Mouse (Mus musculus) hematopoietic multipotent progenitor cell, adult 10-12 weeks (in vitro differentiated cells): ENCODE results near the gene Wnt10b. TPM values are rescaled to one million over a fixed set of nuclear protein-coding genes. Genes with fewer than 3 reads are reported as not detected.

Experiments
- polyA plus RNA-seq: library from polyadenylated mRNA; stranded (reverse); fragments of >175 nt; gene quantifications from 2 replicates; pipeline ENCODE4 v1.2.3, GENCODE M21; 2012; ENCODE audit warnings: low replicate concordance

Wnt10b gene
- 0.73 and 1.2 TPM in 2 replicates for polyA plus RNA-seq

DNA sequence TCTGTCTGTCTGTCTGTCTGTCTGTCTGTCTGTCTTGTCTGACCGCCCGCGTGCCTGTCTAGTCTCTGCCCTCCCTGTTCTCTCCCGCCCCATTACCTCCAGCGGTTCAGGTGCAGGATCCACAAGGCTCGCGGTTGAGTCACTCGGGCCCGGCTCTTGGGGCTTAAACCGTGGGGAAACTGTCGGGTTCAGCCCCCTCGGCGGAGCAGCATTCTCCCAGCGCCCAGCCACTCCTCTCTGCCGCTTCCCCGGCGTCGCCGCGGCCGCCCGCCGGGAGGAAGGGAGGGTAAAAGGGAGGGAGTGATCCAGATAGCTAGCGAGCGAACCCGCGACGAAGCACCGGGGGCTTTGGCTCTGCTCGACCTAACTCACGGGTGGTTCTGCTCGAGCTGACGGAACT, at the start of gene Wnt10b:
Gene Wnt10b, minus strand, starts transcription at position 389 of the 400 bp plus-strand sequence.

DNA sequence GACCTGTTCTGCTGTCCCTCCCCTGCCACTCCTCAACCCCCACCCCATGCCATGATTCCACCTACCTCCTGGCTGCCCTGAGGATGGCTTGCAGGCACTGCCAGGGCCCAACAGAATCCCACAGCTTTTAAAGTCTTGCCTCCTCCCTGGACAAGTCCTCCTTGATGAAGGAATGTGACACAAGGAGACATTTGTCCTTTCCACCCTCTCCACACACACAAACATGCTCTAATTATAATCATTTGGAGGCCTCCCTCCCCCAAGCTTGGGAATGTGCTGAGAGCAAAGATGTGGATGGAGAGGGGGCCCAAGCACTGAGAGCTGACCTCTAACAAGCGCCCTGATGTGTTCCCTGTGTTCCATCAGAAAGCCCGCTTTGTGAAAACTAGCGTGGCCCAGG, 31.4 kb upstream of the Wnt10b start, which contains the start of gene Ddn:
Gene Ddn, minus strand, starts transcription at position 101 of the 400 bp plus-strand sequence.

DNA sequence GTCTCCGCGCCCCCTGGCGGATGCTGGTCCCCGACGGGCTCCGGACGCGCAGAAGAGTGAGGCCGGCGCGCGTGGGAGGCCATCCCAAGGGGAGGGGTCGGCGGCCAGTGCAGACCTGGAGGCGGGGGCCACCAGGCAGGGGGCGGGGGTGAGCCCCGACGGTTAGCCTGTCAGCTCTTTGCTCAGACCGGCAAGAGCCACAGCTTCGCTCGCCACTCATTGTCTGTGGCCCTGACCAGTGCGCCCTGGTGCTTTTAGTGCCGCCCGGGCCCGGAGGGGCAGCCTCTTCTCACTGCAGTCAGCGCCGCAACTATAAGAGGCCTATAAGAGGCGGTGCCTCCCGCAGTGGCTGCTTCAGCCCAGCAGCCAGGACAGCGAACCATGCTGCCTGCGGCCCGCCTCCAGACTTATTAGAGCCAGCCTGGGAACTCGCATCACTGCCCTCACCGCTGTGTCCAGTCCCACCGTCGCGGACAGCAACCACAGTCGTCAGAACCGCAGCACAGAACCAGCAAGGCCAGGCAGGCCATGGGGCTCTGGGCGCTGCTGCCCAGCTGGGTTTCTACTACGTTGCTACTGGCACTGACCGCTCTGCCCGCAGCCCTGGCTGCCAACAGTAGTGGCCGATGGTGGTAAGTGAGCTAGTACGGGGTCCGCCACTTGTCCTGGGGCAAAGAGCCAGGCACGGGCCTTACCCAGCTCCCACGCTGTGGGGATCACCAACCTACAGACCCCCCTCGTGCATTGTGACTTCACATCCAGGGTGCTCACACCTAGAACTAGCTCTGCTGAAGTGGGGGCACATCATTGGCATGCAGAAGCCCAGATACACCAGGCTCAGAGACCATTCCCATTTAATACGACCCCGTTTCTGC, 11.9 kb upstream of the Wnt10b start, which contains the start of gene Wnt1:
Gene Wnt1, plus strand, starts transcription at position 197 of the 875 bp plus-strand sequence.

DNA sequence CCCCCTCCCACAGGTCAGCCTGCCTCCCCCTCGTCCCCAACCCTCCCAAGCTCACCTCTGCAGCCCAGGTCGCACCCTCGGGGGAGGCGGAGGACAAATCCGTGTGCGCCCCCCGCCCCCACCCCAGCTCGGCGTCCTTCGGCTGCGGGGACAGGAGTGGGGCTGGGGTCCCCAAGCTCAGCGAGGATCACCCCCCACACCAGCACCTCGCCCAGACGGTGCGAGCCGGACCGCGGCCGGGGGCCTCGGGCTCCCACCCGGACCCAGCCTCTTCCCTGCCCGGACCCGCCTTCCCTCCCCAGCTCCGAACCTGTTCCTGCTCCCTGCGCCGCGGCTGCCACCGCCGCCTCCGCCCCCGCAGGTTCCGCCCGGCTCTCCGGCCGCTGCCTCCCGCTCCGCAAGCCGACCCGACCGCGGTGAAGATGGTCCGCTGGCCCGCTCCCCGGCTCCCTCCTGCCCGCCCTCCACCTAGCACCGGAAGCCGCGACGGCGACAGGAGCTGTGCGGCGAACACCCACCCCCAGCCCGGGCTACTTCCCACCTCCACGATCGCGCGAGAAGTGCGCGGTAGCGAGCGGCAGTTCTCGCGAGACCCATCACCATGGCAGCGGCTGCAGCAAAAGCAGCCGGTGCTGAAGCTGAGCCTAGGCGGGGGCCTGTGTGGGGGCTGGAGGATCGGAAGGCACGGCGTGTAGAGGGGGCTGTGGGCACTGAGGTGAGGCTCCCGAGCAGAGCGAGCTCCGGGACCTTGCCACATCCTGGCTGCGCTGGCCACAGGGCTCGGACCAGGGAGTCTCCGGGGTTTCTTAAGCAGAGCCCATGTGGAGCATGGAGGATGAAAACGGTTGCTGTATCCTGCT, 15.1 kb downstream of the Wnt10b start, which contains the start of gene Arf3:
Gene Arf3, minus strand, starts transcription at position 545 of the 860 bp plus-strand sequence.

DNA sequence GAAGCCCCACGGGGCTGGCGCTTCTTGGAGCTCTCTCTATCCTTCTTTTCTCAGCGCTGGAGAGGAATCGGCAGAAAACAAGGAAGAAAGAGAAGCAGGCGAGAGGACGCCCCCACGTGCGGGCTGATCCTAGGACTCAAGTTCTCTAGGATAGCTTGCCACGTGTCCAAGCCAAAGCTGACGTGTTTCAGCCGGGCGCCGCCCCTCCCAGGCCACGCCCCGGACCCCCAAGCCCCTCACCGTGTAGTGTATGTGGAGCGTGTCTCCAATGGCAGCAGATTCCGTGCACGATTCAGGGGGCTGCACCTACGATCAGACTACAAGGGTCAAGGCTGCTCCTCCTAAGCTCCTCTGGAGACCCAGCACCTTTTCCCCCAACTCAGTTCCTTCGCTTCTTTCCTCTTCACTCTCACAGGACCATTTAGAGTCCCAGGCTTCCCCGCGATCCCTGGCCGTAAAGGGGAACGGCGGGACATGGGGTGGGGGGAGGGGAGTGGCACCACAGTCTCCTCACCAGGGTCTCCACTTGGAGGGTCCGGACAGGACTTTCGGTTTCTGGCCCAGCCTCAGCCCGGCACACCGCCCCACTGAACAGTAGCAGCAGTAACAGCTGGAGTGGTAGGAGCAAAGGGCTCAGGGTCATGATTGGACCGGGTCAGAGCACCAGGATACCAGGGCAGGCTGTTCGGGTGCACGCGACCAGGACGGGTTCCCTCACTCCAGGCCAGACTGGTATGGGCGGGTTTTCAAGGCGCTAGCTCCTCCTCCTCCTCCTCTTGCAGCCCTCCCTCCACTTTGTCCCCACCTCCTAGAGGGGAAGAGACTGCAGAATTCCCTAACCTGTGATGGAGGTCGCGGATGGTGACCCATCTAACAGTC, 50.3 kb downstream of the Wnt10b start, which contains the start of gene Fkbp11:
Gene Fkbp11, minus strand, starts transcription at position 756 of the 879 bp plus-strand sequence.

Other genes starting within 250 kb of the Wnt10b start
- 19.5 and 29.1 TPM in 2 replicates for gene Kansl2, start 243.9 kb downstream of the Wnt10b start, polyA plus RNA-seq
- gene Ccnt1, start 207.2 kb downstream of the Wnt10b start, polyA plus RNA-seq, result 4.2 and 9.9 TPM in 2 replicates
- gene 4930415O20Rik, start 207.1 kb downstream of the Wnt10b start, polyA plus RNA-seq, result not detected in 2 replicates
- gene Adcy6, start 168.1 kb downstream of the Wnt10b start, polyA plus RNA-seq, result 2.9 and 7.1 TPM in 2 replicates
- gene Cacnb3, start 147.3 kb downstream of the Wnt10b start, polyA plus RNA-seq, result 6.9 and 27.7 TPM in 2 replicates
- 73.5 and 74.7 TPM in 2 replicates for gene Ddx23, start 115.3 kb downstream of the Wnt10b start, polyA plus RNA-seq
- 1.9 and 3.4 TPM in 2 replicates for gene Rnd1, start 100.7 kb downstream of the Wnt10b start, polyA plus RNA-seq
- not detected in 2 replicates for gene Ccdc65, start 69.9 kb downstream of the Wnt10b start, polyA plus RNA-seq
- gene Fkbp11, start 50.0 kb downstream of the Wnt10b start, polyA plus RNA-seq, result 5.8 and 13.4 TPM in 2 replicates
- 37.6 and 40.8 TPM in 2 replicates for gene Arf3, start 14.9 kb downstream of the Wnt10b start, polyA plus RNA-seq
- 0.17 TPM in 1 of 2 replicates, not detected in the other for gene Wnt1, start 11.7 kb upstream of the Wnt10b start, polyA plus RNA-seq
- gene Ddn, start 31.3 kb upstream of the Wnt10b start, polyA plus RNA-seq, result 0.74 and 2.4 TPM in 2 replicates
- gene Prkag1, start 53.4 kb upstream of the Wnt10b start, polyA plus RNA-seq, result 107 and 148 TPM in 2 replicates
- gene Kmt2d, start 93.1 kb upstream of the Wnt10b start, polyA plus RNA-seq, result 130 and 222 TPM in 2 replicates
- 2.3 and 3.8 TPM in 2 replicates for gene Rhebl1, start 116.4 kb upstream of the Wnt10b start, polyA plus RNA-seq
- gene Dhh, start 120.4 kb upstream of the Wnt10b start, polyA plus RNA-seq, result 0.04 and 0.06 TPM in 2 replicates
- gene Lmbr1l, start 140.1 kb upstream of the Wnt10b start, polyA plus RNA-seq, result 92.1 and 147 TPM in 2 replicates
- gene Tuba1b, start 156.4 kb upstream of the Wnt10b start, polyA plus RNA-seq, result 76.8 and 178 TPM in 2 replicates
- gene Gm49450, start 175.4 kb upstream of the Wnt10b start, polyA plus RNA-seq, result 3.9 and 32.9 TPM in 2 replicates
- 16.1 and 19.2 TPM in 2 replicates for gene Tuba1a, start 175.6 kb upstream of the Wnt10b start, polyA plus RNA-seq